Mouse (Mus musculus): ENCODE measurements around the gene Hnf4a. TPM values are rescaled to one million over a fixed set of nuclear protein-coding genes. Genes with fewer than 3 reads are reported as not detected.

The Hnf4a gene
- polyA plus RNA-seq, 1 experiment from 2014 or later: 18.9 TPM

DNA sequence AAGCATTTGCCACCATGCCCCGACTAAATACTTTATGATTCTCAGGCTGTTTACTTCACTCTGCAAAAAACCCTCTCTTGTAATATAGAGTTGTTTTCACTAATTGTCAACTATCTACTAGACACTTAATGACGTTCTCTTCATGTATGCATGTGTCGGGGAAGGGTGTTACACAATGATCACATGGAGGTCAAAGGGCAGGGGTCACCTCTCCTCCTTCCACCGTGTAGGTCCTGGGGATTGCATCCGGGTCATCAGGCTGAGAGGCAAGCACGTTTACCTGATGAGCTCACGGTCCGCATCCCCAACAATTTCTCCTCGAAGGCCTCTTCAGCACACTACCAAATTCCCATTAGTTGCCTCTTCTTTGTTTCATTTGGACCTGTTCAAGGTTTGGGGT lies 26.6 kb downstream of the Hnf4a start:
- Histone ChIP-seq H3K9me3 (ENCODE audit: control insufficient read depth, low read depth, low read length) (no peaks in the 10 kb centered on the region), H3K27me3 (ENCODE audit: control insufficient read depth, insufficient read depth, low read length) (no peaks in the 10 kb centered on the region), H3K27ac (ENCODE audit: low read length) (no peak overlapping the region), H3K9ac (replicated peaks; ENCODE audit: low read depth, low read length) (no peak overlapping the region), H3K4me2 (replicated peaks; ENCODE audit: low read depth, low read length) (no peak overlapping the region), H3K4me3 (ENCODE audit: low read depth, low read length) (no peak overlapping the region), H3K36me3 (ENCODE audit: control insufficient read depth, insufficient read depth, low read length) (no peaks in the 10 kb centered on the region), H3K4me1 (ENCODE audit: control insufficient read depth, insufficient read depth, low read length) (no peaks in the 10 kb centered on the region)
- WGBS: 79% methylated on average over 9 of the region's 9 CpGs
- ATAC-seq (ENCODE audit: insufficient number of reproducible peaks, insufficient read depth, low FRiP score, low read depth): no peak

DNA sequence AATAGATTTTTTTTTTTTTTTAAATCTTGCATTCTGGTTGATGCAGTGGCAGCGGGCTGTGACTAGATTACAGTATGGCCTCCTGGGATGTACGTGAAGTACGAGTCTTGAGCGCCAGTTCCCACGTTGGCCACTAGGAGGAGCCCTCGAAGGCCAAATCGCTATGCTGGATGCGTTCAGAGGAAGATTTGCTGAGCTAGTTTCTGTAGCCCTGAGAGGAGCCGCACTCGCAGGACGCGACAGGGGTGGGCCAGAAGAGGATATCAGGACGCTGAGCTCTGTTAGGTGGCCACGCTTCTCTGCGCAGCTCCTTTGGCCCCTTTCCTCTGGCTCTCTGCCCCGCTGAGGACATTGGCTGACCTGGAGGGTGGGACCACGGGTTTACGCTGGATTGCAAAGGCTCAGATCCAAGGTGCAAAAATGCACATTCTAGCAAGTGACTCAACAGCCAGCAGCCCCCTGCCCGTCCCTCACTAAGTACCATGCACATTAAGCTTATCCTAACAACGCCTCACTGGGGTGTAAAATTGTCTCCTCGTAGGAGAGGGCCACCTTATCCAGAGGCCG lies 28.4 kb downstream of the Hnf4a start:
- H3K36me3 ChIP-seq (ENCODE audit: control insufficient read depth, insufficient read depth, low read length): no peaks in the 10 kb centered on the region
- H3K4me1 ChIP-seq (ENCODE audit: control insufficient read depth, insufficient read depth, low read length): peaks cover 9% of the 10 kb centered on the region; the same call in 1 of the 2 replicates
- H3K4me2 ChIP-seq (replicated peaks; ENCODE audit: low read depth, low read length): peak overlapping the region; percentile 52
- ATAC-seq (ENCODE audit: insufficient number of reproducible peaks, insufficient read depth, low FRiP score, low read depth): no peak
- 10% methylated on average over 22 of the region's 22 CpGs for WGBS
- H3K9ac ChIP-seq (replicated peaks; ENCODE audit: low read depth, low read length): no peak overlapping the region
- no peak overlapping the region for H3K27ac ChIP-seq (ENCODE audit: low read length)
- H3K4me3 ChIP-seq (ENCODE audit: low read depth, low read length): peak overlapping the region; percentile 24; the same call in 1 of the 2 replicates
- H3K27me3 ChIP-seq (ENCODE audit: control insufficient read depth, insufficient read depth, low read length): no peaks in the 10 kb centered on the region
- H3K9me3 ChIP-seq (ENCODE audit: control insufficient read depth, low read depth, low read length): no peaks in the 10 kb centered on the region

DNA sequence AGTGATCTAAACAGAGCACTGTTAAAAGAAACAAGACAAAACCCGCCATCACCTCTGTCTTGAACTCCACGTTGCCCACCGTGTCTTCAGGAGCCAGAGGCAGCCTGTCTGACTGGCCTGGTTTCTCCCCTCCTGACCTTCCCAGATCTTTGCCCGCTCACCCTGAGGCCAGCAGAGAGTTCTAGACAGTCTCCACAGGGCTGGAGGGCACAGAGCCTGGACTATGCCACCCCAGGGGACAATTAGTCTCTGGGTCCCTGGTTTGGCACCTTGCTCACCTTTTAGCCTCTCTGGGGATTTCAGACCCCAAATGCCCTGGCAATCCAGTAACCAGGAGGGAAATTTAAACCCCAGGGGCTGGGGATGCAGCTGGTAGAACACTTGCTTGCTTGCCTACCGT lies 30.8 kb downstream of the Hnf4a start:
- Histone ChIP-seq H3K4me3 (ENCODE audit: low read depth, low read length) (no peak overlapping the region), H3K36me3 (ENCODE audit: control insufficient read depth, insufficient read depth, low read length) (no peaks in the 10 kb centered on the region), H3K4me1 (ENCODE audit: control insufficient read depth, insufficient read depth, low read length) (peaks cover 9% of the 10 kb centered on the region; the same call in 1 of the 2 replicates), H3K27me3 (ENCODE audit: control insufficient read depth, insufficient read depth, low read length) (no peaks in the 10 kb centered on the region), H3K9me3 (ENCODE audit: control insufficient read depth, low read depth, low read length) (no peaks in the 10 kb centered on the region), H3K9ac (replicated peaks; ENCODE audit: low read depth, low read length) (no peak overlapping the region), H3K4me2 (replicated peaks; ENCODE audit: low read depth, low read length) (no peak overlapping the region), H3K27ac (ENCODE audit: low read length) (no peak overlapping the region)
- no peak for ATAC-seq (ENCODE audit: insufficient number of reproducible peaks, insufficient read depth, low FRiP score, low read depth)
- WGBS: 74% methylated on average over 5 of the region's 5 CpGs

DNA sequence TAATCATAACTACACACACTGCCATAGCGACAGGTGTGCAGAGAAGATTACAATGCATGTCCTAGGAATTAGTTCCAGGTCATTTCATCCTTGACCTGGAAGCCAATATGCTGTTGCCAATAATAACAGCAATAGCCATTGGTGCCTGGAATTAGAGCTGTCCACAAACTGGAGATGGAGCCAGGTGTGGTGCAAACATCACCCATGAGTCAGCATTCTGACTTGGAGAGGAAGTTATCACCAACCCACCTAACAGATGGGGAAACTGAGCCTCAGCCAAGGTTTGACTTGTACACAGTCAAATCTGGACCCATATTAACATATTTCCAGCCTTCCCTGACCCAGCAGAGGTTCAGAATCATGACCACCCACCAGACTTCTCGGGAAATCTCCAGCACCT lies 31.8 kb downstream of the Hnf4a start:
- WGBS: 77% methylated on average over 2 of the region's 2 CpGs
- no peak for ATAC-seq (ENCODE audit: insufficient number of reproducible peaks, insufficient read depth, low FRiP score, low read depth)
- Histone ChIP-seq H3K27me3 (ENCODE audit: control insufficient read depth, insufficient read depth, low read length) (no peaks in the 10 kb centered on the region), H3K4me3 (ENCODE audit: low read depth, low read length) (no peak overlapping the region), H3K36me3 (ENCODE audit: control insufficient read depth, insufficient read depth, low read length) (no peaks in the 10 kb centered on the region), H3K9me3 (ENCODE audit: control insufficient read depth, low read depth, low read length) (no peaks in the 10 kb centered on the region), H3K4me1 (ENCODE audit: control insufficient read depth, insufficient read depth, low read length) (peaks cover 9% of the 10 kb centered on the region; the same call in 1 of the 2 replicates), H3K27ac (ENCODE audit: low read length) (no peak overlapping the region), H3K9ac (replicated peaks; ENCODE audit: low read depth, low read length) (no peak overlapping the region), H3K4me2 (replicated peaks; ENCODE audit: low read depth, low read length) (no peak overlapping the region)

DNA sequence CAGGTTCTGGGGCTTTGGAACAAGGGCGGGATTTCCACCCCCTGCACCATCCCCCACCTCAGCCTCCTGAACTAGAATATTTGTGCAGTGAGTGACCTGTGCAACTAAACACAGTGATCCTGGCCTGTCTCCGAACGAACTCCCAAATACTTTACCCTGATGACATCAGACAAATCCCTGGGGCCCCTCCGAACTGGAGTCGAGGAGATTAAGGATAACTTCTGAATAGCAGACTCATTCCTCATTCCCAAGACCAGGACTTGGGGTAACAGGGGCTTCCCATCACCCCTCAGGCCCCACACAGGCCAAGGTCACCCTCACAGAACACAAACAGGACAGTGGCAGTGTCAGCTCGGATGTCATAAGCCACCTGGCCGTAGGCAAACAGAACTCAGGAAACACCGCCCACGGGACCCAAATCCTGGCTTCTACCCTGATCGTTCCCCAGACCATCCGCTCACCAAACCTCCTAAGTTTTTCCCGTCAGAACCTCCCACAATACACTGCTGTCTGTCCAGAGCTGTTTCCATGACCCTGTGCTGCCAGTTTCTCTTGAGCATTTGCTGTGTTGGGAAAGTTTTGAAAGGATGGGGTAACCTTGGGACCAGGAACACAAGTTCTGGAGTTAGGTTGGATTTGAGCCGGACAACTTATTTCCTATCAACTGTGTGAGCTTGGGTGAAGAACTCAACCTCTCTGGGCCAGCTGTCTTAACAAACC lies 32.9 kb downstream of the Hnf4a start:
- Histone ChIP-seq H3K9me3 (ENCODE audit: control insufficient read depth, low read depth, low read length) (no peaks in the 10 kb centered on the region), H3K36me3 (ENCODE audit: control insufficient read depth, insufficient read depth, low read length) (no peaks in the 10 kb centered on the region), H3K4me3 (ENCODE audit: low read depth, low read length) (no peak overlapping the region), H3K4me1 (ENCODE audit: control insufficient read depth, insufficient read depth, low read length) (peaks cover 9% of the 10 kb centered on the region; the same call in 1 of the 2 replicates), H3K27me3 (ENCODE audit: control insufficient read depth, insufficient read depth, low read length) (no peaks in the 10 kb centered on the region), H3K27ac (ENCODE audit: low read length) (no peak overlapping the region), H3K9ac (replicated peaks; ENCODE audit: low read depth, low read length) (no peak overlapping the region), H3K4me2 (replicated peaks; ENCODE audit: low read depth, low read length) (no peak overlapping the region)
- no peak for ATAC-seq (ENCODE audit: insufficient number of reproducible peaks, insufficient read depth, low FRiP score, low read depth)
- WGBS: 44% methylated on average over 13 of the region's 13 CpGs

DNA sequence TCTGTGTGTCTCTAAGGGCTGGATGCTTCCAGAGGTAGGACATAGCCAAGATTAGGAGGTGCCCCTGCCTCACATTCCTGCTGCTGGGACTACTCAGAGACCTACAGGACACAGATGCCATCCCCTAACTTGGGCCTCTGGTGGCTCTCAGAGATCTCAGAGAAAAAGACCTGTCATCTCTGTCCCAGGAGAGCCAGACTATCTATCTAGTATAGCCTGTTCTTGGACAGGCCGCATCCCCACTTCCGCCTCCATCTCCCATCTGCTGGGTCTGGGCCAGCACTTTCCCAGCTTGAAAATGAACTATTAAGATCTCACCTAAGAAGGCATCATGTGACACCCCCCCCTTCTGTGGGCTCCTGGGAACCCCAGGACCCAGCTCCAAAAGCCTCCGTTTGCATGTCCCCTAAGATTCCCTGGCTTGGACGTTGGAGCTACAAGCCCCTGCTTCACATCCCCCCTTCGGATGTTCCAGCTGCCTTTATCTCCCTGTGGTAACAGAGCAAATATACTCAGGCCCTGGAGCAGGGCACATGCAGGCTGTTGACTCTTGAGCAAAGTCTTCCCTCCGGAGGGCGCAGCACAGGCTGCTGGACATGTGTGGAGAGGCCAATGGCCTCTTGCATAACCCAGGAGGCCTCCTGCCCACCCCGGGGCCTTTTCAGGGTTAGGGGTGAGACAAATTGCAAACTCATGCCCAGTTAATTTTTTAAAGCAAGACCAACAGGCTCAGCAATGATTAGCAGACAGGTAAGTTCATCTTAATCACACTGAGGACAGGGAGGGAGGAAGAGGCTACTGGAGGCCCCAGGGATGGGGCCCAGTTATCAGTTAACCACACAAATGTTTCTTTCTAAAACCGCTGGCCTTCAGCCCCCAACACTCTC lies 33.9 kb downstream of the Hnf4a start:
- H3K27me3 ChIP-seq (ENCODE audit: control insufficient read depth, insufficient read depth, low read length): no peaks in the 10 kb centered on the region
- H3K4me2 ChIP-seq (replicated peaks; ENCODE audit: low read depth, low read length): no peak overlapping the region
- no peak overlapping the region for H3K4me3 ChIP-seq (ENCODE audit: low read depth, low read length)
- H3K36me3 ChIP-seq (ENCODE audit: control insufficient read depth, insufficient read depth, low read length): no peaks in the 10 kb centered on the region
- H3K4me1 ChIP-seq (ENCODE audit: control insufficient read depth, insufficient read depth, low read length): peaks cover 9% of the 10 kb centered on the region; the same call in 1 of the 2 replicates
- H3K9me3 ChIP-seq (ENCODE audit: control insufficient read depth, low read depth, low read length): no peaks in the 10 kb centered on the region
- 59% methylated on average over 9 of the region's 9 CpGs for WGBS
- 0 out of 2 replicates have a peak, but pooled peaks have one; percentile 46 for ATAC-seq (ENCODE audit: insufficient number of reproducible peaks, insufficient read depth, low FRiP score, low read depth)
- H3K9ac ChIP-seq (replicated peaks; ENCODE audit: low read depth, low read length): no peak overlapping the region
- no peak overlapping the region for H3K27ac ChIP-seq (ENCODE audit: low read length)

DNA sequence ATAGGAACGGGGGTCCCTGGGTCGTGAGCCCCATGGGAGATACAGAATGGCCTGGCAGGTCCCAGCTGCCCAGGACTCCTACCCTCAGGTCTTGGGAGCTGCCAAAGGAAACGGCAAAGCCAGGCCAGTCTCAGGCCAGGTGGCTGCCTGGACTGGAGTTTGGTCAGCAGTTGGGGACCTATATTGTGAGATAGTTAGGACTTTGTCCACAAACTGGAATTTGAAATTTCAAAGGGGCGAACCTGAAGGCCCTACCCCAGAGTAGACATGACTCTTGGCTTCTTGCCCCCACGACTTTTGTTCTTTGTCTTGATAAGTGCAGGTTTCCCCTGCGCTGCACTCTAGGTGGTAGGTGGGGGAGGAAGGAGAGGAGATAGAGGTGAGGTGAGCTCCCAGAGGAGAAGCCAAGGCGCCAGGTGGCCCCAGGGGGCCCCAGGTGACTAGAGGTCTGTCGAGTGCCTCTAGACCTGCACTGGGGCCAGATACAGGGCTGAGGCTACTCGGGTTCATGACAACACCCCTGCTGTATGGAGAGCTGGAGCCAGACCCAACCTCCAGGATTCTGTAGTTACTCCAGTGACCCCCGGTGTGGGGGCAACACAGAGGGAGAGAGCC lies 35.1 kb downstream of the Hnf4a start:
- no peak overlapping the region for H3K4me3 ChIP-seq (ENCODE audit: low read depth, low read length)
- WGBS: 76% methylated on average over 10 of the region's 10 CpGs
- H3K36me3 ChIP-seq (ENCODE audit: control insufficient read depth, insufficient read depth, low read length): no peaks in the 10 kb centered on the region
- H3K4me2 ChIP-seq (replicated peaks; ENCODE audit: low read depth, low read length): no peak overlapping the region
- no peak overlapping the region for H3K9ac ChIP-seq (replicated peaks; ENCODE audit: low read depth, low read length)
- no peaks in the 10 kb centered on the region for H3K27me3 ChIP-seq (ENCODE audit: control insufficient read depth, insufficient read depth, low read length)
- no peak for ATAC-seq (ENCODE audit: insufficient number of reproducible peaks, insufficient read depth, low FRiP score, low read depth)
- peaks cover 9% of the 10 kb centered on the region; the same call in 1 of the 2 replicates for H3K4me1 ChIP-seq (ENCODE audit: control insufficient read depth, insufficient read depth, low read length)
- no peak overlapping the region for H3K27ac ChIP-seq (ENCODE audit: low read length)
- no peaks in the 10 kb centered on the region for H3K9me3 ChIP-seq (ENCODE audit: control insufficient read depth, low read depth, low read length)

DNA sequence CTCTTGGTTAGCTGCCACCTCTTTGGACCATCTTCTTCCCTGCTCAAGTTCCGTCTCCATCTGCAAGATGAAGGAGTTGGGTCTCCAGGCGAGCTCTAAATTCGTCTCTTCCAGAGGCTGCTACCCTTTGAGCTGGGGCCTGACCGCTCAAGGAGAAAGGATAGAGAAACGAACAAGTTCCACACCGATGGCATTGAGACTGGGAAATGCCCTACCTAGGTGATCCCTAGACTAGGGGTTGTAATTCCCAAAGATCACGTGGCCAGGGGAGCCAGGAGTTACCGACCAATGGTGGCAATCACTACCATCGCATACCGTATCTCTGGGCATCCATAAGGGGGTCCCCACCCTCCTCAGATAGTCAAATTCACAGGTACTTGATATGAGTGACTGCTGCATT lies 36.1 kb downstream of the Hnf4a start:
- Histone ChIP-seq H3K27ac (ENCODE audit: low read length) (no peak overlapping the region), H3K4me1 (ENCODE audit: control insufficient read depth, insufficient read depth, low read length) (peaks cover 9% of the 10 kb centered on the region; the same call in 1 of the 2 replicates), H3K4me3 (ENCODE audit: low read depth, low read length) (no peak overlapping the region), H3K36me3 (ENCODE audit: control insufficient read depth, insufficient read depth, low read length) (no peaks in the 10 kb centered on the region), H3K9me3 (ENCODE audit: control insufficient read depth, low read depth, low read length) (no peaks in the 10 kb centered on the region), H3K4me2 (replicated peaks; ENCODE audit: low read depth, low read length) (no peak overlapping the region), H3K27me3 (ENCODE audit: control insufficient read depth, insufficient read depth, low read length) (no peaks in the 10 kb centered on the region), H3K9ac (replicated peaks; ENCODE audit: low read depth, low read length) (no peak overlapping the region)
- no peak for ATAC-seq (ENCODE audit: insufficient number of reproducible peaks, insufficient read depth, low FRiP score, low read depth)
- 89% methylated on average over 10 of the region's 10 CpGs for WGBS

Measured in stomach, embryonic 14.5 days (tissue).